Mouse (Mus musculus): ENCODE measurements around the gene Prdx3.
A peak's percentile ranks its signal among the peaks of the same experiment; 100 is the strongest.

The Prdx3 gene

GRCm38 (mm10) chr19:60874064-60874694, at the start of gene Prdx3:
Gene Prdx3 (minus strand): TSS chr19:60874556.
- no peaks in the 10 kb centered on the region for H3K27me3 ChIP-seq (ENCODE audit: control insufficient read depth, insufficient read depth, low read length, poor library complexity, severe bottlenecking)
- DNase-seq (ENCODE audit: low read depth, low spot score): peak; percentile 97
- H3K36me3 ChIP-seq (ENCODE audit: control insufficient read depth, insufficient read depth, low read length, poor library complexity, severe bottlenecking): no peaks in the 10 kb centered on the region

- Histone ChIP-seq H3K36me3 (ENCODE audit: control insufficient read depth, insufficient read depth, low read length, poor library complexity, severe bottlenecking) (no peaks in the 10 kb centered on the region), H3K27me3 (ENCODE audit: control insufficient read depth, insufficient read depth, low read length, poor library complexity, severe bottlenecking) (no peaks in the 10 kb centered on the region)
- no peak for DNase-seq (ENCODE audit: low read depth, low spot score)
Observed at GRCm38 (mm10) chr19:60916869-60917570, 42.7 kb upstream of the Prdx3 start.

GRCm38 (mm10) chr19:60915862-60916261, 41.5 kb upstream of the Prdx3 start:
- DNase-seq (ENCODE audit: low read depth, low spot score): no peak
- H3K36me3 ChIP-seq (ENCODE audit: control insufficient read depth, insufficient read depth, low read length, poor library complexity, severe bottlenecking): no peaks in the 10 kb centered on the region
- H3K27me3 ChIP-seq (ENCODE audit: control insufficient read depth, insufficient read depth, low read length, poor library complexity, severe bottlenecking): no peaks in the 10 kb centered on the region

GRCm38 (mm10) chr19:60915236-60915635, 40.9 kb upstream of the Prdx3 start:
- no peaks in the 10 kb centered on the region for H3K27me3 ChIP-seq (ENCODE audit: control insufficient read depth, insufficient read depth, low read length, poor library complexity, severe bottlenecking)
- H3K36me3 ChIP-seq (ENCODE audit: control insufficient read depth, insufficient read depth, low read length, poor library complexity, severe bottlenecking): no peaks in the 10 kb centered on the region
- no peak for DNase-seq (ENCODE audit: low read depth, low spot score)

GRCm38 (mm10) chr19:60911653-60912052, 37.3 kb upstream of the Prdx3 start:
- DNase-seq (ENCODE audit: low read depth, low spot score): no peak
- no peaks in the 10 kb centered on the region for H3K27me3 ChIP-seq (ENCODE audit: control insufficient read depth, insufficient read depth, low read length, poor library complexity, severe bottlenecking)
- H3K36me3 ChIP-seq (ENCODE audit: control insufficient read depth, insufficient read depth, low read length, poor library complexity, severe bottlenecking): no peaks in the 10 kb centered on the region

GRCm38 (mm10) chr19:60910304-60910703, 35.9 kb upstream of the Prdx3 start:
- DNase-seq (ENCODE audit: low read depth, low spot score): peak; percentile 14
- H3K27me3 ChIP-seq (ENCODE audit: control insufficient read depth, insufficient read depth, low read length, poor library complexity, severe bottlenecking): no peaks in the 10 kb centered on the region
- H3K36me3 ChIP-seq (ENCODE audit: control insufficient read depth, insufficient read depth, low read length, poor library complexity, severe bottlenecking): no peaks in the 10 kb centered on the region

GRCm38 (mm10) chr19:60905477-60905876, 31.1 kb upstream of the Prdx3 start:
- no peak for DNase-seq (ENCODE audit: low read depth, low spot score)
- H3K36me3 ChIP-seq (ENCODE audit: control insufficient read depth, insufficient read depth, low read length, poor library complexity, severe bottlenecking): no peaks in the 10 kb centered on the region
- H3K27me3 ChIP-seq (ENCODE audit: control insufficient read depth, insufficient read depth, low read length, poor library complexity, severe bottlenecking): no peaks in the 10 kb centered on the region

- DNase-seq (ENCODE audit: low read depth, low spot score): peak; percentile 43
- H3K36me3 ChIP-seq (ENCODE audit: control insufficient read depth, insufficient read depth, low read length, poor library complexity, severe bottlenecking): no peaks in the 10 kb centered on the region
- H3K27me3 ChIP-seq (ENCODE audit: control insufficient read depth, insufficient read depth, low read length, poor library complexity, severe bottlenecking): no peaks in the 10 kb centered on the region
Observed at GRCm38 (mm10) chr19:60903971-60904370, 29.6 kb upstream of the Prdx3 start.

GRCm38 (mm10) chr19:60903139-60903538, 28.8 kb upstream of the Prdx3 start:
- no peaks in the 10 kb centered on the region for H3K27me3 ChIP-seq (ENCODE audit: control insufficient read depth, insufficient read depth, low read length, poor library complexity, severe bottlenecking)
- no peak for DNase-seq (ENCODE audit: low read depth, low spot score)
- no peaks in the 10 kb centered on the region for H3K36me3 ChIP-seq (ENCODE audit: control insufficient read depth, insufficient read depth, low read length, poor library complexity, severe bottlenecking)

GRCm38 (mm10) chr19:60895251-60895880, 21.0 kb upstream of the Prdx3 start:
- DNase-seq (ENCODE audit: low read depth, low spot score): no peak

GRCm38 (mm10) chr19:60891934-60892547, 17.7 kb upstream of the Prdx3 start:
- Histone ChIP-seq H3K27me3 (ENCODE audit: control insufficient read depth, insufficient read depth, low read length, poor library complexity, severe bottlenecking) (no peaks in the 10 kb centered on the region), H3K36me3 (ENCODE audit: control insufficient read depth, insufficient read depth, low read length, poor library complexity, severe bottlenecking) (no peaks in the 10 kb centered on the region)
- DNase-seq (ENCODE audit: low read depth, low spot score): peak; percentile 83

More at GRCm38 (mm10) chr19:60895251-60895880, 21.0 kb upstream of the Prdx3 start:
- Histone ChIP-seq H3K36me3 (ENCODE audit: control insufficient read depth, insufficient read depth, low read length, poor library complexity, severe bottlenecking) (no peaks in the 10 kb centered on the region), H3K27me3 (ENCODE audit: control insufficient read depth, insufficient read depth, low read length, poor library complexity, severe bottlenecking) (no peaks in the 10 kb centered on the region)

GRCm38 (mm10) chr19:60891123-60891470, 16.7 kb upstream of the Prdx3 start:
- H3K27me3 ChIP-seq (ENCODE audit: control insufficient read depth, insufficient read depth, low read length, poor library complexity, severe bottlenecking): no peaks in the 10 kb centered on the region
- DNase-seq (ENCODE audit: low read depth, low spot score): no peak
- no peaks in the 10 kb centered on the region for H3K36me3 ChIP-seq (ENCODE audit: control insufficient read depth, insufficient read depth, low read length, poor library complexity, severe bottlenecking)

GRCm38 (mm10) chr19:60890391-60891122, 16.2 kb upstream of the Prdx3 start:
- Histone ChIP-seq H3K36me3 (ENCODE audit: control insufficient read depth, insufficient read depth, low read length, poor library complexity, severe bottlenecking) (no peaks in the 10 kb centered on the region), H3K27me3 (ENCODE audit: control insufficient read depth, insufficient read depth, low read length, poor library complexity, severe bottlenecking) (no peaks in the 10 kb centered on the region)
- no peak for DNase-seq (ENCODE audit: low read depth, low spot score)

- Histone ChIP-seq H3K36me3 (ENCODE audit: control insufficient read depth, insufficient read depth, low read length, poor library complexity, severe bottlenecking) (no peaks in the 10 kb centered on the region), H3K27me3 (ENCODE audit: control insufficient read depth, insufficient read depth, low read length, poor library complexity, severe bottlenecking) (no peaks in the 10 kb centered on the region)
- peak; percentile 93 for DNase-seq (ENCODE audit: low read depth, low spot score)
Observed at GRCm38 (mm10) chr19:60889714-60890315, 15.5 kb upstream of the Prdx3 start, which contains the start of gene Grk5. Gene Grk5 (plus strand): TSS chr19:60889749.
